Mouse (Mus musculus) hematopoietic stem cell, adult 5-6 weeks (primary cell): ENCODE results near the gene Lst1. TPM values are rescaled to one million over a fixed set of nuclear protein-coding genes. Genes with fewer than 3 reads are reported as not detected.

Experiments used
- ATAC-seq, 2 experiments: fragments of 125-278 bp in 1 of 2; replicated peaks in 1 of 2; 2 replicates each; pipeline ENCODE4 v1.8.0; 2016 to 2017; ENCODE audit warnings: inconsistent platforms in 2 of 2, mild to moderate bottlenecking in 2 of 2, moderate number of reproducible peaks in 2 of 2, low read depth in 1 of 2, moderate TSS enrichment in 1 of 2; ENCODE audit not compliant: low FRiP score in 2 of 2, poor library complexity in 2 of 2, severe bottlenecking in 2 of 2, insufficient read depth in 1 of 2, low TSS enrichment in 1 of 2
- total RNA-seq: library from RNA; stranded (forward); fragments of 172-1452, 232-1000 nt; gene quantifications from 2 replicates; pipeline ENCODE4 v1.2.3, GENCODE M21; 2017

The Lst1 gene
- total RNA-seq, 1 experiment from 2014 or later = 85.1 TPM

DNA sequence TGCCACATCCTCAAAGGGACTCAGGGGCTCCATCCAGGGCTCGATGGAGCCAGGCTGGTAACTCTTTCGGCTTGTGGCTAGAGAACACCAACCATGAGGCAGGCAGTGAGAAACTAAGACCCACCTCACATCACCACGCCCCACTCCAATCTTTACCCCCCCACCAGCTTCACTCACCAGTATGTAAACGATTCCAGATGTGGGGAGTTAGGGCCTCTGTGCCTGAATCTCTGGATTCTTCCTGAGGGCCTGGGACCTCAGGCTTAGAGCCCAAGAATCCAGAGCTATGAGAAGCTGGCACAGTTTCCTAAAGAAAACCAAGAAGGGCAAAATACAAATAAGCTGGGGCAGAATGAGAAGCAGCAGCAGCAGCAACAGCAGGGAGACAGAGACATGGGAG lies 34.3 kb downstream of the Lst1 start:
- no peak for ATAC-seq

DNA sequence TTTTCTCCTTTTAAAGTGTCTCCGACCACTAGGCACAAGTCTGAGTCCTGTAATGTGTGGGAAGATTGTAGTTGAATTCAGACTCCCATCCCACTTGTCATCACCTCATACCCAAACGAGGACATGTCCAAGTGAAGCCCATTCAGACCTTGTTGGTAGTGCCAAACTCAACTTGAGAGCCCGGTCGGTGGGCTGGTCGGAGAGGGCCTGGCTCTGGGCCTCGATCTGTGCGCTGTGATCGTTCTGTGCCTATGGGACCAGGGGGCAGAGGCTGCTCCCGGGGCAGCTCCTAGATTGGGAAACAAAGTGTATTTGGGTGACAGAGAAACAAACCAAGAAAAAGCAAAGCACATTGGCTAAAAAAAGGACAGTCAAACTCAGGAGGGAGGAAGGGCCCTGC lies 35.2 kb downstream of the Lst1 start:
- ATAC-seq = no peak

DNA sequence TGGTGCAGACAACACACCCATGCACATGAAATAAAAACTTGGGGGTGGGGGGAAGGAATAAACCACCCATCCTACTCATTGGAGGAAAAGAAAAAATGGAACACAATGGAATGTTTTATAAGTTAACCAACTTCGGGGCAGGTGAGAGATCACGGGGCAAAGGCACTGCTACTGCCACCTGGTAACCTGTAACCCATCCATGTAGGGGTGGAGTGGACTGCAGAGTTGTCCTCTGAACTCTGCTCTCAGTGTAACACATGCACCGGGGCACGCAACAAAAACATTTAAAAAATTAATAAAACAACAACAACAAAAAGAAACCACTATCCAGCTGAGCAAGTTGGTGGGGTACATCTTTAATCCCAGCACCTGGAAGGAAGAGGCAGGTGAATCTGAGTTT lies 36.1 kb downstream of the Lst1 start:
- ATAC-seq = no peak

DNA sequence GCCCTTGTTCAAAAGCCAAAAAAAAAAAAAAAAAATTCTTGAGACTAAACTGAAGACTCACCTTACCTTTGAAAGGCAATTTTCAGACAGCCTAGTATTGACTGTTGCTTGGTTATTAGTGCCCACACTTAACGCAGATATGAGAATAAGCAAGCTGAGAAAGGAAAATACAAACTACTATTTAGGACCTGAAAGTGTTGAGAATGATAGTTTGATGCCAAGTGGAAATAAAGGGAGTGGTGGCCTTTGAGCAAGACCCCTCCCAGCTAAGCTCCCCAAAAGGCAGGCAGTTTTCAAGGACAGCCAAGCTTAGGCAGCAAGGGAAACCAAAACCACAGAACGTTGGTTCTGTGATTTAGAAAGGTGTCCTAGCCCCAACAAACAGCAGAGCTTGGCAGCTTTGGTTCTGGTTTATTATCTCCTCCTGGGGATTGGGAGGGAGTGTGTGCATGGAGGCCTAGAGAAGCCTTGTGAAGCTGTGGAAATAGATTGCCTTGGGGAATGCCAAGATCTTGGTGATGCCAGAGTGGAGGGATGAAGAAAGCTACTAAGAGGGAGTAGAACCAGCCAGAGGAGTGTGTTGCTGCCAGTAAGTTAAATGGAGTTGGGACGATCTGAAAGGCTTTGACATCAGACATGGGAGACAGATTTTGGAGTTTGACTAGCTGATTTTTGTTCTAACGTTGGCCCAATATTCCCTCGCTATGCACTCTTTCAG lies 40.2 kb downstream of the Lst1 start:
- ATAC-seq = no peak

DNA sequence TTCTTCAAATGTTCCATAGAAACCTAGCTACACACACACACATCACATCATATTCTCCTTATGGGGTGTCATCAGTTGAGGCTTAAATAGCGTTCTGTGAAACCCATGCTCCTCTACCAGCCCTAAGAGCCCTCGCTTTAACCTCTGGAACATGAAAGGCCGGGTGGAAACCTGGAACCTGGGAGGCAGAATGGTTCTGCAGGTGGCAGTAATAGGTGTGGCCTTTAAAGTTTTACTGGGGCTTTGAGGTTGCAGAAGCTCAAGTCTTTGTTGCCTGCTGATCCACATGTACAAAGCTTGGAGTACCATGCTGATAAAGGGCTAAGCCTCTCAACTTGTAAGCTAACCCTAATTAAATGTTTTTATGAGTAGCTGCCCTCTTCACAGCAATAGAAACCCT lies 40.9 kb downstream of the Lst1 start:
- no peak for ATAC-seq

DNA sequence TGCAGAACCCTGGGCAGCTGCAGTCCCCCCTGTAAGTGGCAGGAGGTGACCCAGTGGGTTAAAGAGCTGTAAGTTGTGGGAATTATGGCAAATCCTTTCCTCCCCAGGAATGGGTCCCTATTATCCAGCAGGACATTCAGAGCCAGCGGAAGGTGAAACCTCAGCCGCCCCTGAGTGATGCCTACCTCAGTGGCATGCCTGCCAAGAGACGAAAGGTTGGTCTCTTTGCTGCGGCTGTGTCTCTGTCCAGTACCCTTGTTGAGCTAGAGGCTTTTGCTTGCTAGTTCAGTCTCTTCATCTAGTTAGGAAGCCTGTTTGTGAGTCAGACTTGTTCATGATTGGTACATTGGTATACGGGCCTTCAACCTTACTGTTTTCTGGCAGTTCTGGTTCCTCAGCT lies 42.1 kb downstream of the Lst1 start:
- ATAC-seq = no peak

DNA sequence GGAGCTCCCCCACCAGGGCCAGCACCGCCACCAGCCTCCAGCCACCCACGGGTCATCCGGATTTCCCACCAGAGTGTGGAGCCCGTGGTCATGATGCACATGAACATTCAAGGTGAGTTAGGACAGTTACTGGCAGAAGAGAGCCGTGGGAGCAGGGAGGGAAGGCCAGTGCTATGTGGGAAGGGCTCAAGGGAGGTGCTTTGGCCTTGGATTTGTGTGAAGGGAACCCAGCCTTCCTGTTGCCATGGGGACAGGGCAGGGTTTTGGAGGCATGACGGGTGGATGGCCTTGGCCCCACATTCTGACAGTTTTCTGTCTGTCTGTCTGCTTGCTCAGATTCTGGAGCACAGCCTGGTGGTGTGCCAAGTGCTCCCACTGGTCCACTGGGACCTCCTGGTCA lies 46.3 kb downstream of the Lst1 start:
- ATAC-seq = no peak

DNA sequence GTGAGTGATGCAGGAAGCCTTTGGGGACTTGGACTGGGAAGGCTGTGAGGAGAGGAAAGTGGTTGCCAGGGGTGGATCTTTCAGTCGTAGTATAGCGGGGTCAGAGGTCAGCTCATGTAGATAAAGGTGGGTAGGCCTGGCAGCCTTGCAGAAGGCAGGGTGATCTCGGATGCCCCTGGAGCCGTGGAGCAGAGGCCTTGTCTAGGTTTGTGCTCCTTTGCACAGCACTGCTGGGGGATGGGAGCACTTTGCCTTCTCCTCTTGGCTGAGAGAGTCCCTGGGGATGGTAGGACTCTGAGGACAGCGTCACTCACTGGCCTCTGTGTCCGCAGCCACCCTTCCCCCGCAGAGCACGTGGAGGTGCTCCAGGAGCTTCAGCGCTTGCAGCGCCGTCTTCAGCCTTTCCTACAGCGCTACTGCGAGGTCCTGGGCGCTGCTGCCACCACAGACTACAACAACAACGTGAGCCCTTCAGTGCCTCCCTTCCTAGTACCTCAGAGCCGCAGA lies 47.7 kb downstream of the Lst1 start:
- ATAC-seq = no peak

DNA sequence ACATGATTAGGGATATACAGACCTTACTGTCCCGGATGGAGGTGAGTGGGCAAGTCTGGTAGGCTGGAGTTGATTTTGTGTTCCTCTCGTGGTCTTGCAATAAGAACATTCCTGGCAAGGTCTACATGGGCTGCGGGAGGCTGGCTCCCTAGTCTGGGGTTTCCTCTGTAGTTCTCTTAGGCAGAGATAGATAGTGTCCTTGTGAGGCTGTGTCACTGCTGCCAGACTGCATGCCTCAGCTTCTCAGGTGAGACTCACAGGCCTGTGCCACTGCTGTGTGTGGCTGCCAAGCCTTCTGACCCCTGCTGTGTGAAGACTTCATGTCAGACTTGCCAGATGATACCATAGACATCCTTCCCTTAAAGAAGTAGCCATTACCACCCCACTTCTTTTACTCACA lies 49.0 kb downstream of the Lst1 start:
- ATAC-seq = no peak

DNA sequence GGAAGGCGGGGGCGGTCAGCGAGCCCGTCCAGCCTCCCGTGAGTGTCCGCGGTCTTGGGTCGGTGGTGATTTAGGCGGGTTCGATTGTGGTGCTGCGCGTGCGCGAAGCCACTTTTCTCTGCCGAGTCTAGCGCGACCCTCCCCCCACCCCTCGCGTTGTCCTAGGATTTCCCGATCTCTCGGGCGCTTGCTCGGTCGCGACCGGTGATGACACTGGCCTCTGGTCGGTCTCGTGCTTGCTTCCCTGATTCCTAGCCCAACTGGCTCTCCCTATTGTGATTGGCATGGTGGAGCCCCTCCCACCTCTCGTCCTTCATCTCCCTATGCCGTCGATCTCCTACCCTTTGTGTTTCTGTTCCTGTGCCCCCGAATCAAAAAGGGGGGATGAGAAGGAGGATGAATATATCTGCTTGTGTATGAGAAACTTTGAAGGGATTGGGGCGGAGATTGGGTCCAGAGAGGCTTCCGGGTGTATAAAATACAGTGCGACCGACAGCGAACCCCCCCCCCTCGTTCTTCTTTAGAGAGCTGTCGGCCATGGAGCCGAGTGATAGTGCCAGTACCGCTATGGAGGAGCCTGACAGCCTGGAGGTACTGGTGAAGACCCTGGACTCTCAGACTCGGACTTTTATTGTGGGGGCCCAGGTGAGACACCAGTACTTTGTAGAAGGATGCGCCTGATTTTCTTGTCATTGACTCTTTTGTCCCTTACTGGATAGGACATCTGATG lies 52.5 kb downstream of the Lst1 start:
- peak; percentile 39 to 68; a peak in 3 of 4 replicates for ATAC-seq

Other genes with a start within 250 kb of the Lst1 start
- 18.4 and 24.7 TPM in 2 replicates for gene Hspa1b, start 229.2 kb downstream of the Lst1 start, total RNA-seq
- 1.1 TPM in 1 of 2 replicates, not detected in the other for gene Gm20481, start 218.5 kb downstream of the Lst1 start, total RNA-seq
- gene Hspa1a, start 216.3 kb downstream of the Lst1 start, total RNA-seq = 16.3 and 22.9 TPM in 2 replicates
- 0.05 TPM in 1 of 2 replicates, not detected in the other for gene Hspa1l, start 215.7 kb downstream of the Lst1 start, total RNA-seq
- gene Lsm2, start 206.6 kb downstream of the Lst1 start, total RNA-seq = 28.5 and 39.0 TPM in 2 replicates
- 228 and 415 TPM in 2 replicates for gene Vars, start 187.5 kb downstream of the Lst1 start, total RNA-seq
- gene Vwa7, start 171.9 kb downstream of the Lst1 start, total RNA-seq = 0.38 and 0.45 TPM in 2 replicates
- gene Sapcd1, start 160.4 kb downstream of the Lst1 start, total RNA-seq = 1.7 TPM in 1 of 2 replicates, not detected in the other
- gene Msh5, start 141.7 kb downstream of the Lst1 start, total RNA-seq = 3.7 and 7.9 TPM in 2 replicates
- gene Clic1, start 138.5 kb downstream of the Lst1 start, total RNA-seq = 294 and 299 TPM in 2 replicates
- 27.4 and 32.3 TPM in 2 replicates for gene Ddah2, start 129.4 kb downstream of the Lst1 start, total RNA-seq
- not detected in 2 replicates for gene Ly6g6c, start 123.1 kb downstream of the Lst1 start, total RNA-seq
- gene Mpig6b, start 122.3 kb downstream of the Lst1 start, total RNA-seq = not detected in 2 replicates
- gene Ly6g6e, start 111.5 kb downstream of the Lst1 start, total RNA-seq = not detected in 2 replicates
- gene Ly6g6d, start 110.4 kb downstream of the Lst1 start, total RNA-seq = not detected in 2 replicates
- gene Ly6g6f, start 102.8 kb downstream of the Lst1 start, total RNA-seq = not detected in 2 replicates
- gene Abhd16a, start 99.2 kb downstream of the Lst1 start, total RNA-seq = 25.9 and 30.0 TPM in 2 replicates
- not detected in 2 replicates for gene Ly6g5c, start 80.2 kb downstream of the Lst1 start, total RNA-seq
- gene Ly6g5b, start 73.0 kb downstream of the Lst1 start, total RNA-seq = 1.6 TPM in 1 of 2 replicates, not detected in the other
- gene Gpank1, start 67.0 kb downstream of the Lst1 start, total RNA-seq = 31.2 and 35.1 TPM in 2 replicates
- 250 and 330 TPM in 2 replicates for gene Csnk2b, start 66.4 kb downstream of the Lst1 start, total RNA-seq
- gene D17H6S53E, start 62.1 kb downstream of the Lst1 start, total RNA-seq = 6.1 and 6.3 TPM in 2 replicates
- gene Apom, start 56.4 kb downstream of the Lst1 start, total RNA-seq = 0.38 TPM in 1 of 2 replicates, not detected in the other
- 109 and 121 TPM in 2 replicates for gene Bag6, start 53.3 kb downstream of the Lst1 start, total RNA-seq
- gene Prrc2a, start 23.5 kb downstream of the Lst1 start, total RNA-seq = 61.3 and 65.9 TPM in 2 replicates
- gene Aif1, start 12.4 kb downstream of the Lst1 start, total RNA-seq = 1.8 TPM in 1 of 2 replicates, not detected in the other
- 31.4 and 64.0 TPM in 2 replicates for gene Ltb, start 6.0 kb upstream of the Lst1 start, total RNA-seq
- gene Tnf, start 13.6 kb upstream of the Lst1 start, total RNA-seq = 22.3 and 44.4 TPM in 2 replicates
- gene Lta, start 16.9 kb upstream of the Lst1 start, total RNA-seq = not detected in 2 replicates
- gene Gm16181, start 32.4 kb upstream of the Lst1 start, total RNA-seq = 3.1 TPM in 1 of 2 replicates, not detected in the other
- 3.8 and 5.2 TPM in 2 replicates for gene Atp6v1g2, start 45.2 kb upstream of the Lst1 start, total RNA-seq
- 4.3 and 15.9 TPM in 2 replicates for gene Nfkbil1, start 47.4 kb upstream of the Lst1 start, total RNA-seq
- gene Ddx39b, start 53.3 kb upstream of the Lst1 start, total RNA-seq = 207 and 226 TPM in 2 replicates
- gene H2-D1, start 74.3 kb upstream of the Lst1 start, total RNA-seq = 627 and 791 TPM in 2 replicates
- gene H2-Q1, start 132.0 kb upstream of the Lst1 start, total RNA-seq = 0.25 TPM in 1 of 2 replicates, not detected in the other
- gene H2-Q2, start 153.8 kb upstream of the Lst1 start, total RNA-seq = not detected in 2 replicates
- gene H2-Q4, start 191.2 kb upstream of the Lst1 start, total RNA-seq = 110 and 133 TPM in 2 replicates
- 200 and 221 TPM in 2 replicates for gene H2-Q6, start 236.4 kb upstream of the Lst1 start, total RNA-seq